Mouse (Mus musculus): ENCODE results near the gene Dis3l.

DNA sequence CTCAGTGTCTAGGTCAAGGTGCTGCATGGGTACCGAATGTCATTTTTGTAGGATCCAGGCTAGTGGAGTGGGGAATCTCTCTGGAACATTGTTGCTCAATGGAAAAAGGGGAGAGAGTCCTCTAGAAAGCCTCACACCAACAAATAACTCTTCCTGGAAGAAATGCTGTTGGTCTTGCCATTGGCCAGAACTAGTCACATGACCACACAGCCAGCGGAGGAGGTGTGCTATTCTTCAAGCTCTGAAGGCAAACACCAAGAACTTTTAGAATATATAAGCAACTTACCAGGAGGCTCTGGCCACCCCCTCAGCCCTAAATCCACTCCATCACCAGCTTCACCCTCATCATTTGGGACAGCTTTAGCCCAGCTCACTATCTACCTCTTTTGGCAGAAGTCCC, 2.6 kb upstream of the Dis3l start:
- TF ChIP-seq GATA1 (IDR thresholded peaks at IDR 0.05; ENCODE audit: borderline replicate concordance, low read length) (no peak), FLI1 (IDR thresholded peaks at IDR 0.05; ENCODE audit: low read length) (no peak)

Data from megakaryocyte, embryonic 14.5 days (primary cell).